Mouse (Mus musculus) midbrain, embryonic 10.5 days (tissue): ENCODE data around the gene Supt3. TPM values are rescaled to one million over a fixed set of nuclear protein-coding genes. Genes with fewer than 3 reads are reported as not detected.

Experiments used
- DNase-seq: peaks from one replicate; pipeline ENCODE4 v3.0.0-alpha.2; 2017; ENCODE audit warnings: low spot score
- H3K27ac ChIP-seq: fragments of 300-500 bp; sonication (generic); replicated peaks from 2 replicates; pipeline ENCODE4 v1.5.1; 2016; ENCODE audit warnings: mild to moderate bottlenecking
- H3K27me3 ChIP-seq: fragments of 300-500 bp; sonication (generic); 2 replicates; pipeline ENCODE4 v1.6.1; 2016; ENCODE audit warnings: low read depth, mild to moderate bottlenecking; ENCODE audit not compliant: poor library complexity, severe bottlenecking
- H3K36me3 ChIP-seq: fragments of 300-500 bp; sonication (generic); 2 replicates; pipeline ENCODE4 v1.6.1; 2016; ENCODE audit warnings: mild to moderate bottlenecking, moderate library complexity
- H3K4me1 ChIP-seq: fragments of 300-500 bp; sonication (generic); 2 replicates; pipeline ENCODE4 v1.6.1; 2016
- H3K4me3 ChIP-seq: fragments of 300-500 bp; sonication (generic); 2 replicates; pipeline ENCODE4 v1.5.1; 2016; ENCODE audit warnings: mild to moderate bottlenecking, moderate library complexity
- H3K9me3 ChIP-seq: fragments of 300-500 bp; sonication (generic); replicated peaks from 2 replicates; pipeline ENCODE4 v1.6.1; 2016; ENCODE audit warnings: mild to moderate bottlenecking
- WGBS: fragments of 180-500 bp; shearing (Covaris S2); methylation state at CpG from one replicate; pipeline ENCODE4 v1.1.7; 2016; 5-methylcytosine and 5-hydroxymethylcytosine counted together
- polyA plus RNA-seq: library from polyadenylated mRNA; unstranded; fragments of >200 nt; fragmentation: Nextera tagmentation; extraction: Ambion mirVana; gene quantifications from 2 replicates; pipeline ENCODE4 v1.2.1, GENCODE M21; 2016

The Supt3 gene
- polyA plus RNA-seq, 1 experiment from 2014 or later, result 23.4 TPM

GRCm38 (mm10) chr17:44745378-44745777, 31.6 kb upstream of the Supt3 start:
- no peak overlapping the region for H3K4me3 ChIP-seq
- no peaks in the 10 kb centered on the region for H3K36me3 ChIP-seq
- 90% methylated on average over 8 of the region's 8 CpGs for WGBS
- no peaks in the 10 kb centered on the region for H3K9me3 ChIP-seq
- no peak overlapping the region for H3K27ac ChIP-seq
- H3K4me1 ChIP-seq, result no peaks in the 10 kb centered on the region
- H3K27me3 ChIP-seq, result peaks cover 8% of the 10 kb centered on the region
- no peak for DNase-seq

GRCm38 (mm10) chr17:44766318-44766717, 10.6 kb upstream of the Supt3 start:
- Histone ChIP-seq H3K36me3 (no peaks in the 10 kb centered on the region), H3K9me3 (no peaks in the 10 kb centered on the region), H3K4me3 (no peak overlapping the region), H3K4me1 (peaks cover 5% of the 10 kb centered on the region; the same call in 1 of the 2 replicates), H3K27me3 (no peaks in the 10 kb centered on the region), H3K27ac (no peak overlapping the region)
- no peak for DNase-seq
- WGBS, result 91% methylated on average over 11 of the region's 11 CpGs

GRCm38 (mm10) chr17:44766975-44767374, 10.0 kb upstream of the Supt3 start:
- peaks cover 5% of the 10 kb centered on the region; the same call in 1 of the 2 replicates for H3K4me1 ChIP-seq
- no peak overlapping the region for H3K4me3 ChIP-seq
- no peak for DNase-seq
- WGBS, result 65% methylated on average over 2 of the region's 2 CpGs
- no peaks in the 10 kb centered on the region for H3K36me3 ChIP-seq
- no peaks in the 10 kb centered on the region for H3K9me3 ChIP-seq
- H3K27me3 ChIP-seq, result no peaks in the 10 kb centered on the region
- no peak overlapping the region for H3K27ac ChIP-seq

DNA sequence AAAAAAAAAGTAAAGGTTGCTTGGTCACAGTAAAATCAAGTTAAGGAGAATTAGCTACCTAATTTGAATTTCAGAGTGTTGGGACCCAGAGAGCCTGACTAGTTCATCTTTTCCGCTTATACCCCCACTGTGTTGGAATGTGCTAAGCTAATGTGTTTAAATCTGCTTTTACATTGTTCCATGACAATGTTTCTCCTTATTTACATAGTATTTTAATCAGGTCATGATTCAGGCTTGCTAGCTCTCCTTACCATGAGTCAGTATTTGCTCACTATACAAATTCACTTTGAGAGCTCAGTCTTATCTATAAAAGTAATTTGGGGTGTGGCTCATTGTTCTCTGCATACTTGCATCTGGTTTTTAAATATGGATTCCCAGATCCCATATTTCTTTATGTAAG, 9.6 kb upstream of the Supt3 start:
- Histone ChIP-seq H3K9me3 (no peaks in the 10 kb centered on the region), H3K27me3 (no peaks in the 10 kb centered on the region), H3K4me3 (no peak overlapping the region), H3K27ac (no peak overlapping the region), H3K4me1 (peaks cover 5% of the 10 kb centered on the region; the same call in 1 of the 2 replicates), H3K36me3 (no peaks in the 10 kb centered on the region)
- no peak for DNase-seq
- WGBS, result 74% methylated on average over 1 of the region's 1 CpGs

DNA sequence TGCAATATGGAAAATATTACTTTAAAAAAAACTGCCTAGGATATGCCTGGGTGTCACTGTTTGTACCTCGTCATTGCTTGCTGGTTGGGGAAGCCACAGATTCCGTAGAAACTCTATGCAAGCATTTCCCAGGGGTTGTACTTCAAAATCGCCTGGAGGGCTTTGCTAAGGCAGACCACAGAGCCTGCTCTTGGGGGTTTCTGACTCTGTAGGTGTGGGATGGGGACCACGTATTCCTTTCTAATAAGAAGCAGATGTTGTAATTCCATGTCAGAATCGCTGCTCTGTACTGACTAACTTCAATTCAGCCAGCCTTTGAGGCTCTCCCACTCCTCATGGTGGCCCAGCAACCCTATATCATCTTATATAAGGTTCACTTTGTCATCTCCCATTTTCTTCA, 8.4 kb upstream of the Supt3 start:
- no peaks in the 10 kb centered on the region for H3K36me3 ChIP-seq
- no peaks in the 10 kb centered on the region for H3K9me3 ChIP-seq
- H3K4me1 ChIP-seq, result peaks cover 5% of the 10 kb centered on the region; the same call in 1 of the 2 replicates
- no peaks in the 10 kb centered on the region for H3K27me3 ChIP-seq
- no peak overlapping the region for H3K27ac ChIP-seq
- WGBS, result 62% methylated on average over 5 of the region's 5 CpGs
- no peak overlapping the region for H3K4me3 ChIP-seq
- no peak for DNase-seq

DNA sequence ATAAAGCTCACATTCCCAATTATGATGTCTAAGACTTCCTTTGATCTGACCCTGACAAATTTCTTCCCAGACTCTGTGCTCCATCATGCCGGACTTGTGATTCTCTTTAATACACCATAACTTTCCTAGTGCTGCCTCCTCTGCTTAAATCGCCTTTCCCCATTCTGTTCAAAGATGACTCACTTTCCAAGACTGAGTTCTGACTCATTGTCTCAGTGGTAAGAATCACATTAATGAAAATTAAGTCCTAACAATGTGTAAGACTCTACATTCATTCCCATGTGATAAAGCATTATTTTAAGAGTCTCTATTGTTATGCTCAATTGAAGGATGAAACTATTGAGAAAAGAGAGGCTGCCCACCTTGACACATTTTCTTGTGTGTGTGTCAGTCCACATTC, 6.1 kb upstream of the Supt3 start:
- Histone ChIP-seq H3K4me1 (peaks cover 5% of the 10 kb centered on the region; the same call in 1 of the 2 replicates), H3K27ac (no peak overlapping the region), H3K4me3 (no peak overlapping the region), H3K36me3 (no peaks in the 10 kb centered on the region), H3K27me3 (no peaks in the 10 kb centered on the region), H3K9me3 (no peaks in the 10 kb centered on the region; the same call in 1 of the 2 replicates)
- no peak for DNase-seq
- WGBS, result 86% methylated on average over 2 of the region's 2 CpGs

GRCm38 (mm10) chr17:44772576-44772975, 4.4 kb upstream of the Supt3 start:
- Histone ChIP-seq H3K4me1 (peaks cover 4% of the 10 kb centered on the region), H3K4me3 (no peak overlapping the region), H3K27ac (no peak overlapping the region), H3K9me3 (no peaks in the 10 kb centered on the region; the same call in 1 of the 2 replicates), H3K36me3 (no peaks in the 10 kb centered on the region), H3K27me3 (no peaks in the 10 kb centered on the region)
- 87% methylated on average over 2 of the region's 2 CpGs for WGBS
- no peak for DNase-seq

- Histone ChIP-seq H3K9me3 (no peaks in the 10 kb centered on the region; the same call in 1 of the 2 replicates), H3K27ac (peak overlapping the region; percentile 99), H3K4me1 (peaks cover 13% of the 10 kb centered on the region), H3K36me3 (no peaks in the 10 kb centered on the region), H3K27me3 (no peaks in the 10 kb centered on the region), H3K4me3 (peak overlapping the region; percentile 93)
- peak; percentile 74 for DNase-seq
- WGBS, result under 1% methylated on average over 35 of the region's 35 CpGs
Measured at GRCm38 (mm10) chr17:44777337-44777804, 419 bp downstream of the Supt3 start.

DNA sequence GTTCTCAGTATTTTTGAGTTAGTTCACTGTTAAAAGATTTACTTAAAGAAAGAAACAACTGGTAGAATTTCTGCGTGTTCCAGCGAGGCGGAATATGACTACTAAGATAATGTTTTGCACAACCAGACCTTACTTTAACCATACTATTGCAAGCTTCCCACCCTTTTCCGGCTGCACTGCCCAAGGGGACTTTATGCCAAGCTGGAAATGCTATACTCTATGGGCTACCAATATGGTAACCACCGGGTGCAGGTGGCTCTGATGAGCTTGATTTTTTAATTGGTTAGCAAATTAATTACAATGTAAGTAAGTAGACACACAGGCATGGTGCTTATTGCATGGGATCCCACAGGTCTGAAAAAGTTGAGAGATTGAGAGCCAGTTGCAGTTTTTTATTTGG, 1.2 kb downstream of the Supt3 start:
- 79% methylated on average over 5 of the region's 5 CpGs for whole genome bisulfite sequencing
- Histone ChIP-seq H3K4me3 (peak overlapping the region; percentile 93), H3K9me3 (no peaks in the 10 kb centered on the region; the same call in 1 of the 2 replicates), H3K36me3 (no peaks in the 10 kb centered on the region), H3K4me1 (peaks cover 13% of the 10 kb centered on the region), H3K27me3 (no peaks in the 10 kb centered on the region), H3K27ac (peak overlapping the region; percentile 99; the same call in 1 of the 2 replicates)
- DNase-seq, result no peak

DNA sequence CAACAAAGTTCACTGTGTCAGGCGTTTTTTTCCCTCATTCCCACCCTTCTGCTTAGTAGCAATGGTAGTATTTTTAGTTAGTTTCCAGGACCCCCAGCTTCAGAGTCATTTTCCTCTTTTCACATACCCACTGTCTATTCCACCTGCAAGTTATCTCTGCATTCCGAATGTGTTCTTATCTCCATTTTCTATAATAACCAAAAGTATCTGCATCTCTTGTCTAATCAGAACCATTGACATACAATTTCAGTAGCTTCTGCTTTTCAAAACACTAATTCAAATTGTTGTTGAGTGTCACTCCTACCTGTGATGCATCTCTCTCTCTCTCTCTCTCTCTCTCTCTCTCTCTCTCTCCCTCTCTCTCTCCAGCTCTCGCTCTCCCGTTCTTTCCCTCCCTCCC, 3.4 kb downstream of the Supt3 start:
- DNase-seq, result no peak
- H3K9me3 ChIP-seq, result no peaks in the 10 kb centered on the region; the same call in 1 of the 2 replicates
- H3K4me3 ChIP-seq, result no peak overlapping the region
- H3K27ac ChIP-seq, result no peak overlapping the region
- no peaks in the 10 kb centered on the region for H3K27me3 ChIP-seq
- 69% methylated on average over 4 of the region's 4 CpGs for WGBS
- H3K4me1 ChIP-seq, result peaks cover 13% of the 10 kb centered on the region
- no peaks in the 10 kb centered on the region for H3K36me3 ChIP-seq

DNA sequence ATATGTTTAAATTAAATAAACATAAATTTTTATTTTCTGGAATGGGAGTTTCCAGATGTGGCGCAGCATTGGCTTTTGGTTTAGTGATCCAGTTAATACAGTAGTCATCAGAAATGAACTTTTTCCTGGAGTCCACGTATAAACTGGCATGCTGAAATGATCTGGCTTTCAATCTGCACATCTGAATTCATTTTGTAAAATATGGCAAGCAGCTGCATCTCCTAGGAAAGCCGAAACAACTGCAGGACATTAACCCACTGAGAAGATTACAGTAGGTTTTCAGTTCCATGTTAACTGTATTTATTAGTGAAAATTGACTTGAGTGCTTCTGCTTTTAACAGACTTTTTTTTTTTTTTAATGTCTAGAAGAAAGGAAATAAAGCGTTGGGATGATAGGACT, 5.4 kb downstream of the Supt3 start:
- WGBS, result 90% methylated on average over 4 of the region's 4 CpGs
- Histone ChIP-seq H3K27me3 (no peaks in the 10 kb centered on the region), H3K9me3 (no peaks in the 10 kb centered on the region), H3K36me3 (no peaks in the 10 kb centered on the region), H3K4me3 (no peak overlapping the region), H3K4me1 (peaks cover 12% of the 10 kb centered on the region), H3K27ac (no peak overlapping the region)
- no peak for DNase-seq

GRCm38 (mm10) chr17:44783143-44783542, 6.2 kb downstream of the Supt3 start:
- Histone ChIP-seq H3K36me3 (no peaks in the 10 kb centered on the region), H3K9me3 (no peaks in the 10 kb centered on the region), H3K27me3 (no peaks in the 10 kb centered on the region), H3K4me1 (peaks cover 4% of the 10 kb centered on the region), H3K27ac (no peak overlapping the region), H3K4me3 (no peak overlapping the region)
- WGBS, result 75% methylated on average over 2 of the region's 2 CpGs
- DNase-seq, result no peak

GRCm38 (mm10) chr17:44788982-44789747, 12.2 kb downstream of the Supt3 start:
- Histone ChIP-seq H3K27me3 (no peaks in the 10 kb centered on the region), H3K4me3 (no peak overlapping the region), H3K36me3 (peaks cover 9% of the 10 kb centered on the region), H3K4me1 (peaks cover 6% of the 10 kb centered on the region; the same call in 1 of the 2 replicates), H3K27ac (no peak overlapping the region), H3K9me3 (no peaks in the 10 kb centered on the region)
- WGBS, result 56% methylated on average over 5 of the region's 5 CpGs
- no peak for DNase-seq
